Mouse (Mus musculus) megakaryocyte progenitor cell, adult 5-6 weeks (primary cell): ENCODE data around the gene Selenon. TPM values are rescaled to one million over a fixed set of nuclear protein-coding genes. Genes with fewer than 3 reads are reported as not detected.

Experiments
- ATAC-seq: replicated peaks from 2 replicates; pipeline ENCODE4 v1.8.0; 2016; ENCODE audit warnings: mild to moderate bottlenecking, moderate TSS enrichment, inconsistent platforms; ENCODE audit not compliant: poor library complexity
- total RNA-seq, 2 experiments: library from RNA; stranded (forward) in 1 of 2; stranded (reverse) in 1 of 2; fragments of 157-497, 149-512 nt in 1 of 2; fragments of 200-1000 nt in 1 of 2; gene quantifications; 2 replicates each; pipeline versions ENCODE4 v1.2.3 to v1.2.4; 2015 to 2017

Gene Selenon
- total RNA-seq (2015) = 31.0 and 32.8 TPM in 2 replicates
- total RNA-seq (2017) = 6.0 and 7.0 TPM in 2 replicates

DNA sequence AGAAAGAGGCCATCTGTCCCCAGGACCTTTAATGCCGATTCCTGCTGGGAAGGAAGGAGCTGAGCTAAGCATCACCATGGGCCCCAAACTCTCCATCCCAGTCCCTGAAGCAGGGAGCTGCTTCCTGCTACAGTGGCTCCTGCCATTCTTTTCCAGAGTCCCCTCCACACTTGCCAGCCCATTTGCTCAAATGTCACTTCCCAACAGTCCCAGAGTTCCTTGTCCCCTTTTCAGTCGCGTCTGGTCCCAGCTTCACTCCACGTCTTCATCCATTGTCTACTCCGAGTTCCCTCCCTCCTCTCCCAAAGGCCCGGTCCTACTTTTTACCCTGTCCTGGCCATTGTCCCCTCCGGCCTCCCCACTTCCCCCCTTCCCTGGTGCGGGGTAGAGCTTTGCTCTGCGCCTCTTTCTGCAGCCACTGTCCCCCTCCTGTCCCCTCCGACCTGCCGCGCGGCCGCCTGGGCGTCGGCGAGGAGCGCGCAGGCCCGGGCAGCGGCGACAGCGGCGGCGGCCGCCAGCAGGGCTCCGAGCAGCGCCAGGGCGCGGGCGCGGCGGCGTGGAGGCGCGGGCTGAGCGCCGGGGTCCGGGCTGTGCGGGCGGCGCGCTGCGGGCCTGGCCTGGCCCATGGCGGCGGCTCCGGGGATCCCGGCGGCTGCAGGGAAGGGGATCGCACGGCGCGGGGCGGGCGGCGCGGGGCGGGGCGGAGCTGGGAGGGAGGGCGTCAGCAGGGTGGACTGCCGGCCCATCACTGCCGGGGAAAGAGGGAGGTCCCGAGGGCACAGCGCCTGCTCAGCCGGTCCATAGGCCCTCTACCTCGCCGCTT is at the start of gene Selenon:
Gene Selenon, minus strand, starts transcription at position 673 of the 823 bp plus-strand sequence.
- peak; percentile 20; the same call in 1 of the 2 replicates for ATAC-seq

DNA sequence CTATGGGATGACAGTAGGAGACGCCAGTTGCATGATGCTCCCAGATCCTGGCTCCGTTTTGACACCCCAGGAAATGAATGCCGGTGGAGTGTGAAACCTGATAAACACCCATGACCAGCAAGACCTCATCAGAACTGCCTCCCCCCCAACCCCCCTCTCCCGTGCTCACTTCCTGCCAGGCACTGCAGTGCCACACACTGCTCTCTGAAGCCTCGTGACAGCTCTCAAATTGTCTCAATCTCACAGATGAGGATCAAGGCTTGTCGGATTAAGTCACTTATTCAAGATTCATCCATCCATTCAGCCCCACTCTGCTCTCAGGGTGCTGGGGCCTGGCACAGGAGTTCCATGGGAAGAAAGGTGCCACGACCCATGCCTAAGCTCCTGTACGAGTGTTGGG is 49.4 kb upstream of the Selenon start:
- peak; percentile 43; the same call in 1 of the 2 replicates for ATAC-seq

DNA sequence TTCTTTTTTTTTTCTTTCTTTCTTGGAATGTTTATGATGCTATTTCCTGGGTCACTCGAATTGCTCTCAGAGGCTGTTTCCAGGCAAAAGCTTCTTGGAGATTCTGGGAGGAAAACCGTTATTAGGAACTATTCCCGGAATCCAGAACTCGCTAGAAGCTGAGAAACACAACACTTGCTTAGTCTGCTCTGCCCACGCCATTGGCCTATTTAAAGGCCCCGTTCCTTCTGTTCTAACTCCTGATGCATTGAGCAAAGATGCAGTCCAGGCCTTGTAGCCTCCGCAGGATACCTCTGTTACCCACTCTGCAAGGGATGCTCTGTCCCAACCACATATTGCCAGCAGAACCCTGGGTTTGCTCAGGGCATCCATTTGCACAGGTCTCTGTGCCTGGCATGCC is 48.8 kb upstream of the Selenon start:
- ATAC-seq = no peak

DNA sequence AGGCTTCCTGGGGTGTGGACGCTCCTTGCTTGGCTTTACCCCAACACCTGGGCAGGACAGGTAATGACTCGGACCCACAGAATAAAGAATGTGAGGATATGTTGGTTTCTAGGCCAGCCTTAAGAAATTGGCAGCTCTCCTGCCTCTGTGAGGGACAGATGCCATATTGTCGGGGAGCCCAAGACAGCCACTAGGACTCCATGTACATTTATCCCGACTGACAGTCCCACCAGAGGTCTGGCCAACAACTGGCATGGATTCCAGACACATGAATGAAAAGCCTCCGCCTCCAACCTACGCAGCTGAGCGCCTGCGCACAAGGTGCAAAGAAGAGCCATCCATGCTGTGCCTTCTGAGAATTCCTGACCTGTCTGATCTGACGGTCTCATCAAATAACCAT is 48.1 kb upstream of the Selenon start:
- no peak for ATAC-seq

DNA sequence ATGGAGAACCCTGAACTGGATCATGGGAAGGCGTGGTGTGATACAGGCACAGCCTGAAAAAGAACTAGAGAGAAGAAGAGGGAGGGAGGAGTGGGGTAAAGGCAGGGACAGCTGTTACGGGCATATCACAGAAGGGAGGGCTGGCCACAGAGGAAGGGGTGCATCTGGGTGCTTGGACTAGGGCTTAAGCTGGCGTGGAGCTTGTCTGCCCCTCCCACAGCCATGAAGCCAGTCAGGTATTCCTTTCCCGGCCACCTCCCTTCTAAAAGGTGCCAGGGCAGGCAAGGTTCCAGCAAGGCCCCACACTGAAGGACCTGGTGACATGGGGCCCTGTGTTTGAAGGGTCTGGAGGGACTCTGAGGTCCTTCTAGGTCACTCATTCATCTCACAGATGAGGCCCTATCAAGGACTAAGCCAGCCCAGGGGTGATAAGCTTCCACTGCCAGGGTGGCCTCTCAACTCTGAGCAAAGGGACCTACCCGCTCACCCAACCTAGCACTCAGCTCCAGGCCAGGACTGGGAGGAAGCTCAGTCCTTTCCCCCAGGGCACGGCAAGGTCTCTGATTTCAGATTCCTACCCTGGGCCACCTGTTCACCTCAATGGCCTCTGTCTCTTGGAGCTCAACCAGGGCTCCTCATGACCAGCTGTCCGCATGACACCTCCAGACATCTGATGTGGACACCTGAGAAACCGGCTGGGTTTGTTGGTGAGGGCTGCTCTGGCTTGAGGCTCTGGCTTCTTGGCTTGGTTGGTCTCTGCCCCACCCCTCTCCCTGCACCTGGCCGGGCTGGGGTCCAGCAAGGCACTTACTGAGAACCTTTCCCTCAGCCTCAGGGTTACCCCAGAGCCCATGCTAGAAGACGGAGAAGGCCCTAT is 45.1 kb upstream of the Selenon start:
- no peak for ATAC-seq

DNA sequence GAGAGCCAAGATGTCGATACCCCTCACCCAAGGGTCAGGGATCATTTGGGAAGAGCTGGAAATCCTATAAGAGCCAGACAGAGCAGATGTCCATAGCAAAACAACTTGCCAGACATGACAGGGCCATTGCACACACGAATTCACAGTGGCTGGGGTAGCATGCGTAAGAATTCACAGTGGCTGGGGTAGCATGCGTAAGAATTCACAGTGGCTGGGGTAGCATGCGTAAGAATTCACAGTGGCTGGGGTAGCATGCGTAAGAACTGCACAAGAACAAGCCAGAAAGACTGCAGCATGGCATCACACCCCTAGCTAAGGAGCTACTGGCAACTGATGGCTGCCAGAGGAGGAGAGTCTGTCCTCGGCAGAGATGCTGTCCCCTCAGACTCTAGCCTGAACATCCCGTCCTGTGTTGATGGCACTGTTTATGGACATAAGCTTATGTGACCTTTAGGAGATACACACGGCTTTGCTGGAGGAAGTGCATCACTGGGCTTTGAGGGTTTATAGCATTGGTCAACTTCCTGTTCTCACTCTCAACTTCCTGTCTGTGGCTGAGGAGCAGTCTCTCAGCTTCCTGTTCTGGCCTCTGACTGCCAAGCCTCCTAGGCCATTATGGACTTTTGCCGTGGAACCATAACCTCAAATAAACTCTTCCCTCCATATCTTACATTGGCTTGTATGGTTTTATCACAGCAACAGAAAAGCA is 42.9 kb upstream of the Selenon start:
- peak; percentile 82 for ATAC-seq

DNA sequence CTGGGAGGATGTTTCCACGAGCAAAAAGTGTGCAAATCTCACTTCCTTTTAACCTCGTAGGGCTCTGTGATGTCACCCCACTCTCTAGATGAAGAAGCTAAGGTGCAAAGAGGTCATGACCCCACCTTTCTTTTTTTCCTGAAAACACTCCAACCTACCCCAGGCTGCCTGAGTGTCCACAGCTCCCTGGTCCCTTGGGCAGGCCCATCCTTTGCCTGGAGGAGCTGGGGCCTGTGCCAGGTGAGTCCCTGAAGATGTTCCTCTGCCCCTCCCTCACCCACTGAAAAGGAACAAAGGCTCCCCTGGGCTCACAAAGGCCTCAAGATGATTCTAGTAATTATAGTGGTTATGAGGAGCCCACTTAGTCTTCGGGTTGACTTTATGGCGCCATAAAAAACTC is 40.5 kb upstream of the Selenon start:
- ATAC-seq = no peak

DNA sequence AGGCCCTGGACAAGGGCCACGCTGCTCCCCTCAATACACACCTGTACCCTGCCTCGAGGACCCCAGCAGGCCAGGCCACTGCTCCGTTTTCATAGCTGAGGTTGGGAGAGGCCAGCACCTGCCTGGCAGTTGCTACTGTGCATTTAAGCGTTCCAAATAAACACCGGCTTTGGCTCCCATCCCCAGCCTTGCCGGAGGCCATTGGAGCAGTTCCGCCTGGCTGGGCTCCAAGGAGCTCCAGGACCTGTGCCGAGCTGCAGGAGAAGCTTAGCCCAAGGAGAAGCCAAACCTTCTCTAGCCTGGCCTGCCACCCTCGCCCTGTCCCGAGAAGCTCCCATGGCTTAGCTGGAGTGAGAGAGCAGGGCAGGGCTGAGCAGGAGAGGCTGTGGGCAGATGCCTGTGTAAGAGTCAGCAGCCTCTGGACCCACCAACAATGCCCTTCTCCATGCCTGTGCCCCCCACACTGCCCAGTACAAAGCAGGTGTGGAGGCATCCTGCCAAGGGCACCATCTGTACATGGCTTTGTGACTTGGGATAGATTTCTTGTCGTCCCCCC is 39.6 kb upstream of the Selenon start:
- ATAC-seq = no peak

DNA sequence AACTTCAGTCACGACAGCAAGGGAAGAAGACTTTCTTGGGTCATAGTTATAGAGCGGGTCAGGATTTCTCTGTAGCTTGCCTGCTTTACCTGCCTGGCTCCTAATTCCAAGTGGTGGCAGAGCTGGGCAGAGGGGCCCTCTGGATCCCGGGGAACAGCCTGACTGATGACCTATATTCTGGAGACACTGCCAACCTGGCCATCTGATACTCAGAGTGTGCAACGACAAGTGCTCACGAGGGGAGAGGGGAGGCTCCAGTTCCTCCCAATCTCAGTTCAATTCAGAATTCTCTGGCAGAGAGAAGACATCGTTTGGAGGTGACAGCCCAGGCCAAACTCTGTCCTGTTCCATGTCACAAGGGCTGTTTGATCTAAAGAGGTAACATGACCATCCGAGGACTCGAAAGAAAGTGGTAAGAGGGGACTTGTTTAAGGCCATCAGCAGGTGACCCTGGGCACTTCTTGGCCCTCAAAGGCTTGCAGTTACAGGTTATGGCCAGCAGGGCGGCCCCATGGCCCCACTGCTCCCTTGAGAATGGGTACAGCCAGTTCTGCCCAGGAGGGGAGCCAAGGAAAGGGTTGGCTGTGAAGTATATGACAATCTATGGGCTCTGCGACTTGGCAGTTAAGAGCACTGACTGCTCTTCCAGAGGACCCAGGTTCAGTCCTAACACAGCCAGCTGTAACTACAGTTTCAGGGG is 38.4 kb upstream of the Selenon start:
- ATAC-seq = no peak

DNA sequence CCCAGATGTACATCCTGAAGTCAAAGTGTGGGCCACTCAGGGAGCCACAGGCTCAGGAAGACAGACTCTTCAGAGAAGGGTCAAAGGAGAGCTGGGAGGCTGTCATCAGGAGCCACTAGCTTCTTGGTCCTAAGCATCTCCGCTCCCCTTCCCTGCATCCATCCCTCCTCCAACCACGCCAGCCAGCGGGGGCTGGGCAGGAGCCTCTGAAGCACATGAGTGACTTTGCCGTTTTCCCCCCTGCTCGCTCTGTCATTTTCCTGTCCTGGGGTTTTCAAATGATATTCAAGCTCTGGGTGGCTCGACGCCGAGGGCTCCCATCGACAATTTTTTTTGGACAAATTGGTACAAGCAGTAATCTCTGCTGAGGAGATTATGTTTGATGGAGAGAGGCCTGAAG is 37.8 kb upstream of the Selenon start:
- ATAC-seq = no peak

DNA sequence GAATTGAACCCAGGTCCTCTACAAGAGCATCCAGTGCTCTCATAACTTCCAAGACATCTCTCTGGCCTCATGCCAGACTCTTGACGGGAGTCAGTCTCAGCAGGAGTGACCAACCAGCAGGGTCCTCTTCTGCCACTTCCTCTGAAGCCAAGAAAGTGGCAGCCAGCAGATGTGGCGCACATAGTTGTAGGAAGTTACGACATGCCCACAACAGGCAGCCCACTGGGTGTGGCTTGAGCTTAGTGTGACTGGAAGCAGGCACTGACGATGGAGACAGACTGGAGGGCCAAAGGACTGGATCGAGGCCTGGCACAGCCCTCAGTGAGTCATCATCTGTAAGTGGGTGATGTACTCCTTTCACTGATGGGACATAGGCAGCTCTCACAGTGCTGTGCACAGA is 37.0 kb upstream of the Selenon start:
- ATAC-seq = peak; percentile 87

DNA sequence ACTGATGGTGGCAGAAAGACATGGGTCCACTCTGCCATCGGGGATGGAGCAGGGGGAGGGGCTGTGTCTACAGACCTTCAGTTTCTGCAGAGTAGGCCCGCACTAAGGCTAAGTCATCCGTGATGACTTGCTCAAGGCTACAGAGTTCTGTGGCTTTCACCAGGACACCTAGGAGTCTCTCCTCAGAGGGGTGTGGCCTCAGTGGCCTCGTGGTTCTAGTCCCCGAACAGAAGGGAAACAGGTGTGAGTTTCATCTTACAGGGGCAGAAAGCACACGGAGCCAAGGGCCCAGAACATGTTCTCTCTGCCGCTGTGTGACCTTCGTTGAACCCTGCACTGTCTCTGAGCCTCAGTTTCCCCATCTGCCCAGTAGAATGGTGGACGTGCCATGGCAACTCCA is 36.3 kb upstream of the Selenon start:
- no peak for ATAC-seq

DNA sequence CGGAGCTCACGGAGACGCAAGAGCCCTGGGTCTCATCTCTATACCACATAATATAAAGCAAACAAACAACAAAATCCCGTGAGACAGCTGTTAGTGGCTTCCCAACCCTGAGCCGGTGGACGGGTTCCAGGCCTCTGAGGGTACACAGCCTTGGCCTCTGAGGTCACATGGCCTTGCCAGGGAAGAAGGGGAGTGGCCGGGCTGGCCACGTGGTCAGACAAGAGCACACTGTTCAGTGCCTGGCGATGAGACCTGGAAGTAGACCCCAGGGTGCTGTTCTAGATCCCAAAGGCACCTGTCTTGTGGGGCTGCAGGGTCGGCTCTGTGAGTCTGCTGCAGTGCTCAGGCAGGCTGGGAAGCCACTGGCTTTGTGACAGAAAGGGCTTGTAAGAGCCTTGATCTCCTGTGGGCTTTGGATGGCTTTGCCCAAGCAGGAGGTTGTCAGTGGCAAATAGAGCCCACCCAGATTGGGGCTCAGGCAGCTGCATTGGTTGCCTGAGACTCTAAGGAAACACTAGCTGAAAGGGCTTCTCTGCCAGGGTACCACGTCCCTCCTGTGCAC is 35.8 kb upstream of the Selenon start:
- no peak for ATAC-seq

DNA sequence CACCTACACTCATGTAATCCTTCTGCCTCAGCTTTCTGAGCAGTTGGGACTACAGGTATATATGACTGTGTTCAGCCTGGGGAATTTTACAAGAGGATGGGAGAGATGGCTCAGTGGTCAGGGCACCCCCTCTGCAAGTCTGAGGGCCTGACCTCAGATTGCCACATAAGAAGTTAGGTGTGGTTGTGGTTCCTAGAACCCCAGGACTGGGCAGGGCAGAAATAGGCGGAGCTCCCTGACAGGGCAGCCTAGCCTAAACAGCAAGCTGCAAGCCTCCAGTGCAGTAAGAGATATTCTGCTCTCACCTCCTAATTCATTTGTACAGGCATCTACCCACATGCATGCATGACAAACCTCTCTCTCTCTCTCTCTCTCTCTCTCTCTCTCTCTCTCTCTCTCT is 34.7 kb upstream of the Selenon start:
- ATAC-seq = peak; percentile 61

DNA sequence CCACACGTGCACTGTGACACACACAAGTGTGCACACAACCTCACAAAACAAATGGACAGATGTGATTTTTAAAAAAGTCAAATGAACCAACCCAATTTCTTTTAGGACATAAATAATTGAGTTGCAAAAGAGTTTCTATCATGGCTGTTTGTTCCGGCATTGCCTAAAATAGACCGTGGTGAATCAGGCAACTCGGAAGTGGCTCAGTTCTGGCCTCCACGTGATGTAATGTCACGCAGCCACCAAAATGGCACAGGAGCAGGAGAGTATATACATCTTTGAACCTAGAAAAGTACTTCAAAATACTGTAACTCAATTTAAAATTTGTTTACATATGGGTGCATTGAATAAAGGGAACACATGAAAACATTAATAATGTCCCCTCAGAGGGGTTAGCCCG is 34.2 kb upstream of the Selenon start:
- no peak for ATAC-seq

DNA sequence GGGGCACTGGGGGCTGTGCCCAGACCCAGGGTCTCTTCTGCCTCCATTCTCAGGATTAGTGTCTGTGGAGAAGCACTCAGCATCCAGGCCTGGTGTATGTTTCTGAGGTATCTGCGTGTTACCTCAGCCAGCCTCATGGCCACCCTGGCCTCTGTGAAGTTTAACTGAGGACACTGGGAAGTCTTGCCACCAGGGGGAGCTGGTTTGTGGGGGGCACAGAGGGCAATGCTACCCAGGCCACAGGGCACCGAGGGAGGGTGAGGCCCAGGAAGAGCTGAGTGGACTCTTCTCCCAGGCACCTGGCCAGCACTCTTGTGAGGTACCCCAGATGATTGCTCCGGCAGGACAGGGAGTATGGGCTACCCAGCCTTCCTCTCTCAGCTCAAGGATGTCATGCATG is 31.5 kb upstream of the Selenon start:
- peak; percentile 62 for ATAC-seq

DNA sequence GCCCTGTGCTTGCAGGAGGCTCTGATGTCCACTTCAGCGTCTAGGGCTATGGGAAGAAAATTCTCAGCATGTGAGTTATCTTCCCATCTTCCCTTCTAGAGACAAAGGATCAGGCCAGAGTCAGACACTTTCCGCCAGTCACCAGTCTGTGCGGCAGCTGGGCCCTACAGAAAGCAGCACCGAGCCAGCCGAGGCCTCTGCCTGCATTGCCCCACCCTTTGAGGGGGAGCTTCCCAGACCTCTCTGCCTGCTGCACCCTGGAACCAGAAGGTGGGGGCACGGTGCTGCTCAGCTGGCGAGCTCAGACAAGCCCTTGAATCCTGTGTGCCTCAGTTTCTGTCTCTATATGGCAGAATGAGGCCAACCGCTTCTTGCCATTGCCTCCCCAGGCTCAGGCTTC is 29.4 kb upstream of the Selenon start:
- no peak for ATAC-seq

DNA sequence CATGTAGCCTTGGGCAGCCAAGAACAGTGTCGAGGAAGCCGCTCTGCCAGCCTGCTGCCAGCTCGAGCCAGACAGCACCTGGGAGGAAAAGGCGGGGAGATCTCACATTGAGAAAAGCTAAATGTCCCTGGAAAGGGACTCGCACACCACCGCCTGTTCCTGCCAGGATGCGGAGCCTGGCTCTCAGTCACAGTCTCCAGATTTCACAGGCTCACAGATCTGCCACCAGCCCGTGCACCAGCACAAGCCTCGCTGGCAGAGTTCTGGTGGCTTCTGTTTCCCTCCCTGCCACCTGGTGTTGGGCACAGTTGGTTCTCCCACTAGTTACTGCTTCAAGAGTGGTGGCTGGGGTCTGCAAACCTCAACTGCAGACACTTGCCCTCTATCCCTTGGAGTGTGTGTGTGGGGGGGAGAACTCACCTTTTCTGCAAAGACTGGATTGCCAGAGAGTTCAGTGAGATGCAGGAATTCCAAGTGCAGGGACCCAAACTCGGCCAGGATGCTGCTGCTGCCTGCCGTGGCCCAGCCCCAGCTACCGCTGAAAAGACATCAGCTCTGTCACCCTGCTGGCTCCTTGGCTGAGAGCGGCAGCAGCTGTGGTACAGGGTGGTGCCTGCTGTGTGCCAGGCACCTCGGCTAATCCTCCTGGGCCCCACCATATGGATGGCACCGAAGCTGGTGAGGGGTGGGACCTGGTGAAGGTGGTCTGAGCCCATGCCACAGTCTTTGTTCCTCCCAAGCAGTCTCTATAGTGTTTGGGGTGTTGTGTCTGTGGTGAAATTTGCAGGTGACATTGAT is 28.6 kb upstream of the Selenon start:
- ATAC-seq = no peak

DNA sequence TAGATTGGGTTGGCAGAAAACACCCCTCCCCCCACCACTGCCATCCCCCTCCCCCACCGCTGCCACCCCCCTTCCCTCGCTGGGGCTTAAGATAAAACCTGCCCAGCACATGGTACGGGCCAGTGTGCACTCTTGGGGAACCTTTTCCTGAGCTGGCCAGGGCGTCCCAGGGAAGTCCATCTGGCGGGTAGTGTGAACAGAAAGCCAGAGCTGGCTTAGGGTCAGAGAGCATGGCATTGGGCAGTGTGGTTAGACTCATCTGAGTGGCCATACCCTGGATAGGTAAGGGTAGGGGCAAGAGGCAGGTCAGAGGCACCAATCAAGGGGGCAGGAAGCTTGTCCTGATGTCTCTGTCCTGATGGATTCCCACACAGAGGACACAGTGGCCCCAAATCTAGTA is 27.7 kb upstream of the Selenon start:
- ATAC-seq = no peak
